Mouse (Mus musculus): ENCODE measurements around the gene Clec16a.

Gene Clec16a

DNA sequence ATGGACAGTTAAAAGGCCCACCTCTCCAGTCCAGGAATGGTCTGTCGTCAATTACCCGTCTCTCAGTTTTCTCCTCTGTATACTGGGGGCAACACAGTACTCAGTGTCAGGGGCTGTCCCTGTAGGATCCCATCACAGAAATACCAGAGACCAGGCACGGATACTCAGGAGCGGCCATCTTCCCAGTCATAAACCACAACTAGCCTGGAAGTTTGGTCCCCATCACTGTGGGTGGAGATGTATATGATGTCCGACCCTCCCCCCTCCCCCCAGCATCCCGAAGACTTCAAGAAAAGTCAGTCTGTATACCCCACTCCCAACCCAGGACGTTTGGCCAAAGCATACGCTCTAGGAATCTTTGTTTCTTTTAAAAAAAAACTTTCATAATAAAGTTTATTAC is 238.3 kb downstream of the Clec16a start:
- in situ Hi-C loops (cut with MboI, MseI), result loop anchor here in 1 of 2 experiments (5.0 kb wide), 2 partner anchors 36 to 116 kb away; no protein-coding TSS in a partner anchor

DNA sequence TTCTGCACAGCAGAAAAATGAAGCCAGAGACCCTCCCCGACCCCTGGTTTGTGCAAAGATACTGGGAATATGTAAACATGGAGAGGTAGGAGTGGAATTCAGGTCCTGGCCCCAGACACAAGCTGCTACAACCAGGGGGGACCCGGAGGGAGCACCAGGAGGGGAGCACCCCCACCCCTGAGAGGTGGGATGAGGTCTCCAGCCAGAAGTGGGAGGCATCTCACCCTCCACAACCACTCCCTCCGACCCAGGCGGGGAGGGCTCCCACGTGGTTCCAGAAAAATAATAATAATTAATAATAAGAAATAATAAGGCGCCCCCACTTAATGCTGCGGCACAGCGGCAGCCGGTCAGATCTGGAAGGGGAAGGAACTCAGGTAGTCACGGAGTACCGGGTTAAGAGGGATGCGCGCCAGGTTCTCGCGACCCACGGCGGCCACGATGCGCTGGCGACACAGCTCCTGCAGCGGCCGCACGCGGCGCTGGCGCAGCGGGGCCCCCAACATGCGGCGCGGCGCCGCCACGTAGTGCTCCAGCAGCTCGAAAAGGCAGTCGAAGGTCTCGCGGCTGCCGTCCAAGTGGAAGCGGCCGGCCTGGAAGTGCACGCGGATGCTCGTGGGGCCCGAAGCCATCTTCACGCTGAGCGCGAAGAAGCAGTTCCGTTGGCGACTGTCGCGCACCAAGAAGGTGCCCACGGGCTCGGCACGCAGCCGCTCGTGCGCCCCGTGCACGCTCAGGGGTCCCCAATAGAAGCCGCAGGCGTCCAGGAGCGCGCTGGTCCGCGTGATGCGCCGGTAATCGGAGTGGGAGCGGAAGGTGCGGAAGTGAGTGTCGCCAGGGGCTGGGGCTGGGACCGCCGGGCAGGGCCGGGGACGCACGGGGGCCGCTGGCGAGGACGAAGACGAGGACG is 239.0 kb downstream of the Clec16a start:
- in situ Hi-C loops (cut with MboI, MseI), result loop anchor here in 1 of 2 experiments (5.0 kb wide), 2 partner anchors 37 to 117 kb away; no protein-coding TSS in a partner anchor

DNA sequence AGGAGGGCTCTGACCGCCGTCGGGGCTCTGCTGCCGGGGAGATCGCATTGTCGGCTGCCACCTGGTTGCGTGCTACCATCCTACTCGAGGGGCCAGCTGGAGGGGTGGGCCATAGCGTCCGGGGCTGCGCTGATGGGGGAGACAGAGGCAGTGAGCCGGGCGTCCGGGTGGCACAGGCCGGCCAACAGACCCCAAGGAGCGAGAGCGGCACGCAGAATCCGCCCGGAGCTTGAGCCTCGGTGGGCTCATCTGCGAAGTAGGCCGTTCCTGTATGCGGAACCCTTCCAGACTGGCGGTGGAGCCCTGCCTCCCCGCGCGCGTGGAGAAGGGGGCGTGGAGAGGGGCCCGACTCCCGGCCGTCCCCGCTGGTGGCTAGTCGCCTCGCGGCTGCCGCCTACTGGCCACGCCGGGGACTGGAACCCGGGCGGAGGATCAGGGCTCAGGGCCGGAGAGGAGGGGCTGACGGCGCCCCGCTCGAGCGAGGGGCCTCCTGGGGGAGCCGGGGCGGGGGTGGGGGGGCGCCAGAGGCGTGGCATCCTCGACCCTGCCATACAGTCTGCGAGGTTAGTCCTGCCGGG is 239.7 kb downstream of the Clec16a start:
- in situ Hi-C loops (cut with MboI, MseI), result loop anchor here in 1 of 2 experiments (5.0 kb wide), 4 partner anchors 38 to 213 kb away; no protein-coding TSS in a partner anchor

DNA sequence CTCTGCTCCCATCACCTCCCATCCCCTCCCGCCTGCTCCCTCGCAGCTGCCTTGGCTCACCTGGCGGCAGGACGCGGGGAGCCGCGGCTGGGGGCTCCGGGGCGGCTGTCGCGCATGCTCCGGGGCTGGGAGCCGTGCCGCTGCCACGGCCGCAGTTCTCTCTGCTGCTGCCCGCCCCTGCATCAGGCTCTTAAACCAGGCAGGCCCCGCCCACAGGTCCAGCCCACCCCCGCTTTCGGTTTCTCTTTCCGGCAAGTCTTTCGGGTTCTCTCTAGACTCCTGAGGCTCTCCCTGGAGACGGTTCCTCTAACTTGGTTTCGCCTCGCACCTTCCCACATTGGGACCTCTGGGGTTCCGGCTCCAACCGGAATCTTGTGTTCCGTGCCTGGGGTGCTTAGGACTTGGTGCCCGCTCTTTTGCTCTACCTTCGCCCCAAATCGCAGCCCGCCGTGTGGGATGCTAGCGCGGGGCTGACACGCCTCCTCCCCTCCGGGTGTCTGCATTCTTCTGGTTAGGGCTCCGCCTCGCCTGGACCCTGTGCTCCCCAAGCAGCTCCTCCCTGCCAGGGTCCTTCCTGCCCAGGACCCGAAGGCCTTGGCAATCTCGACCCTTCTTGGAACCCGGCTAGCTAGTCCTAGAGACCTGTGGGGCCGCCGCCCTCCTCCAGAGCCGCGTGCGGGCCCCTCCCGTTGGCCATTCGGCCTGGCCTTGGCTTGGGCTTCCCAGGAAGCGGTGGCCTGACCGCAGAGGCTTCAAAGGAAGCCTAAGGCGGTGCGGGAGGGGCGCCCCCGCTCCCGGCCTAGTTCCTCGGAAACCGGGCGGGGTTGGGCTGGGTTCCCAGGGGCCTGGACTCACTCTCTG is 240.5 kb downstream of the Clec16a start, which contains the start of gene Socs1:
TSS of gene Socs1 (minus strand) at position 166 of the 861 bp plus-strand sequence.
- in situ Hi-C loops (cut with MboI, MseI), result loop anchor here in 1 of 2 experiments (5.0 kb wide), 2 partner anchors 62 to 213 kb away; no protein-coding TSS in a partner anchor

DNA sequence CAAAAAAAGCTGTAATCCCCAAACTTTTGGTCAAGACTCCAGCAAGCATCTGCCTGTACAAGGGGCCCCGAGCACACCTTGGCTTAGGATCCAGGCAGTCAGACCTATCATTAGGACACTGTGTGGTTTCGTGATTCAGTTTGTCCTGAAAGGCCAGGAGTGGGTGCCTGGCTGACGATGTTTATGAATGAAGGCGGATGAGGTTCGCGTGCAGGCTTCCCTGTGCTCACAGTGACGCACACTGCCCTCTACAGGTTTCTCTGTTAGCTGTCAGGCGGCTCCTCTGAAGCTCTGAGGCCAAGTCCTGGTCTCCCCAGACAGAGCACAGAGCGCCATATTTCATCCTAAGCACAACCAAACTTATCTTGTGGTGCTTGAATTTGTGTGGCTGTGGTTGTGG is 241.1 kb downstream of the Clec16a start:
- in situ Hi-C loops (cut with MboI, MseI), result loop anchor here in 1 of 2 experiments (5.0 kb wide), 2 partner anchors 61 to 214 kb away; no protein-coding TSS in a partner anchor

- in situ Hi-C loops (cut with MboI, MseI), result loop anchor here in 1 of 2 experiments (5.0 kb wide), 2 partner anchors 60 to 215 kb away; no protein-coding TSS in a partner anchor
These were observed 241.8 kb downstream of the Clec16a start for GRCm38 (mm10) chr16:10786782-10787547.

DNA sequence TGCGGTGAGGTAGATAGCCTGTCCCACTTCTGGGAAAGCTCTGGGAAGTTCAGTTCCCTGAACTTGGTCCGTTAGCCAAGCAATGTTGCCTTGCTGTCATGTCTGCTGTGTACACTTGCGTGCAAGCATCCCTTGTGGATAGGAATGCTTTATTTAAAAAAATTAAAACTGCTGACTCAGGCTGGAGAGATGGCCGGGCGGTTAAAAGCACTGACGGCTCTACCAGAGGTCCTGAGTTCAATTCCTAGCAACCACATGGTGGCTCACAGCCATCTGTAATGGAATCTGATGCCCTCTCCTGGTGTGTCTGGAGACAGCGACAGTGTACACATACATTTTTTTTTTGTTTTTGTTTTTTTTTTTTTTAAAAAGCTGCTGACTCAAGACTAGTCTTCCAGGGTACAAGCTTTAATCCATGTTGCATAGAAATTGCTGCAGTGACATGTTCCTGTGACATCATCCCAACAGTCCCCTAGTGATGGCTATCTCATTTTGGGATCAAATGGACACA is 242.5 kb downstream of the Clec16a start:
- in situ Hi-C loops (cut with MboI, MseI), result loop anchor here in 1 of 2 experiments (5.0 kb wide), 2 partner anchors 60 to 215 kb away; no protein-coding TSS in a partner anchor

- in situ Hi-C loops (cut with MboI, MseI), result loop anchor here in 1 of 2 experiments (5.0 kb wide), 2 partner anchors 59 to 216 kb away; no protein-coding TSS in a partner anchor
These were observed 243.1 kb downstream of the Clec16a start, which contains the start of gene Tnp2 for GRCm38 (mm10) chr16:10788271-10788670. TSS of gene Tnp2 (minus strand) at chr16:10788660.

DNA sequence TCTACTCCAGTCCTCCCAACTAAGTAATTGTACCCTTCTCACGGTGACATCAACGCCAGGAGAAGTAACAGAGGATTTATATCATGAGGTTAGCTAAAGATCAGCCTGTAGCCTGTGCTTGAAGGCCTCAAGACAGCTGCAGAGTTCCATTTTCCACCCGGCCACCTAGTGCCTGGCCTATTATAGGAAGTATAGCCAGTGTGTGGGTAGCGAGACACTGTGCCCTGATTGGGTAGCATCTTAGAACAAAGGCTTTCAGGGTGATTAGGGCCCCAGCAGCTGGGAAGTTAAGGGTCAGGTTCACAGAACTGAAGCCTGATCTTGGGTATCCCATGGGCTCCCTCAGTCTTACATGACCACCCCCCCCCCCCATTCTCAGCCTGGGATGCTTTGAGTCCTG is 243.7 kb downstream of the Clec16a start:
- in situ Hi-C loops (cut with MboI, MseI), result loop anchor here in 1 of 2 experiments (5.0 kb wide), 2 partner anchors 58 to 217 kb away; no protein-coding TSS in a partner anchor

DNA sequence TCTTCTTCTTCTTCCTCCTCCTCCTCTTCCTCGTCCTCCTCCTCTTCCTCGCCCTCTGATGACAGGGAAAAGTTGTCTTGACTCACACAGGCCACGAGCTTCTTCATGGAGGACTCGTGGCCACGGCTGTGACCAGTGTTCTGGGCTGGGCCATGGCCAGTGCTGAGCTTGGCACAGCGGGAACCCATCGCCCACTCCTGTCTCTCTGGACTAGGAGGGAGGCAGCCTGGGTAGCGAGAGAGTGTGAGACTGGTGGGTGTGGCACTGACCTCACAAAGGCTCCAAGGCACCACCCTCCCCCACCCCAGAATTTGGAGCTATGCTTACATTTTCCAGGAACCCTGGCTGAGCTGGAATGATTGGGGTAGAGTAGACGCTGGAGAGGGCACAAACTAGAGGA is 245.6 kb downstream of the Clec16a start, which contains the start of gene Prm3:
TSS of gene Prm3 (minus strand) at position 213 of the 400 bp plus-strand sequence.
- in situ Hi-C loops (cut with MboI, MseI), result loop anchor here in 1 of 2 experiments (5.0 kb wide), 1 partner anchor 213 kb away; no protein-coding TSS in a partner anchor

Measured in T-helper 17 cell (primary cell).